ENCODE assay signal across 9 mouse cellular contexts in genomic region chr3:107550409-107551049, GRCm38 (mm10). TPM values are rescaled to one million over a fixed set of nuclear protein-coding genes. Genes with fewer than 3 reads are reported as not detected.
DNase-seq lines count a peak whose midpoint lies in the region; ATAC-seq and TF ChIP-seq lines count a peak whose summit lies in the region.
"Had no signal": no experiment of that assay in that cellular context is flagged by ENCODE, and none has a peak within 500 bp of the region (broad histone marks: within the 10 kb centered on the region; RNA-seq: fewer than 3 reads in every experiment).

No protein-coding gene starts in this region.

- TF ChIP-seq POLR2A in olfactory bulb, adult 2 months (IDR thresholded peaks at IDR 0.05; ENCODE audit: insufficient read depth, low read depth, low read length) = no peak

- H3K9me3 ChIP-seq in limb, embryonic 12.5 days = no peaks in the 10 kb centered on the region

- no peak overlapping the region for H3K9ac ChIP-seq in limb, embryonic 12.5 days (replicated peaks)

- H3K4me1 ChIP-seq in limb, embryonic 12.5 days (replicated peaks) = peaks cover 26% of the 10 kb centered on the region
- H3K4me1 ChIP-seq in olfactory bulb, adult 2 months (ENCODE audit: control insufficient read depth, insufficient read depth, low read length) = peaks cover 14% of the 10 kb centered on the region

- peaks cover 59% of the 10 kb centered on the region for H3K27me3 ChIP-seq in limb, embryonic 12.5 days

- no peak overlapping the region for H3K27ac ChIP-seq in limb, embryonic 12.5 days
- H3K27ac ChIP-seq in olfactory bulb, adult 2 months (ENCODE audit: insufficient read depth, low read depth, low read length) = no peak overlapping the region

- no peaks in the 10 kb centered on the region for H3K36me3 ChIP-seq in limb, embryonic 12.5 days

- H3K4me2 ChIP-seq in limb, embryonic 12.5 days = no peak overlapping the region

- peak; percentile 38 to 73 for DNase-seq in layer of hippocampus, adult 18-20 months (ENCODE audit: low spot score in 2 of 2)
- DNase-seq in layer of hippocampus, adult 9-10 months (ENCODE audit: low spot score) = no peak
- peak; percentile 85 for DNase-seq in NIH3T3 (ENCODE audit: low read depth)
- peak; percentile 74 for DNase-seq in cerebellum, adult 8-10 months
- peak; percentile 64 to 72 for DNase-seq in frontal cortex, postnatal 36 days (ENCODE audit: low spot score in 2 of 2)

- 72% methylated on average over 17 of the region's 17 CpGs for WGBS in limb, embryonic 12.5 days
- 71% methylated on average over 17 of the region's 17 CpGs for WGBS in olfactory bulb, adult 2 months

- TF ChIP-seq CTCF in olfactory bulb, adult 2 months (IDR thresholded peaks at IDR 0.05; ENCODE audit: insufficient read depth, low read depth, low read length) = 0 out of 2 replicates have a peak, but pooled peaks have one; percentile 30

- H3K4me3 ChIP-seq in limb, embryonic 12.5 days (replicated peaks) = no peak overlapping the region
- H3K4me3 ChIP-seq in olfactory bulb, adult 2 months (ENCODE audit: insufficient read depth, low read depth, low read length) = no peak overlapping the region

- ATAC-seq in limb, embryonic 12.5 days (ENCODE audit: insufficient number of reproducible peaks, insufficient read depth, low FRiP score, low TSS enrichment, low read depth) = peak; percentile 34; the same call in 1 of the 2 replicates
- no peak for ATAC-seq in monocyte, adult 5-6 weeks (replicated peaks; ENCODE audit: insufficient number of reproducible peaks, low FRiP score, low TSS enrichment, poor library complexity, severe bottlenecking)

RNA-seq across cellular contexts. Expression of gene Ubl4b, which starts 4.3 kb away (rescaled TPM):
- total RNA-seq in layer of hippocampus, adult 18-20 months (2021) = not detected
- 0.15 and 0.24 TPM in 2 replicates for polyA plus RNA-seq in limb, embryonic 12.5 days (2016; fragmentation: Nextera tagmentation; extraction: Ambion mirVana)
- polyA plus RNA-seq in olfactory bulb, adult 2 months (2012; ENCODE audit: insufficient read depth, insufficient read length, low replicate concordance, missing spikeins) = not detected in 2 replicates
- not detected in 3 replicates for total RNA-seq in monocyte, adult 5-6 weeks (2017)
- total RNA-seq: gastrocnemius, postnatal 4 days had no signal

RNA-seq across cellular contexts. Expression of gene Slc6a17, which starts 32.7 kb away (rescaled TPM):
- 100 to 1,000 TPM; 278 to 282 TPM for total RNA-seq in layer of hippocampus, adult 18-20 months (2021)
- 4.5 and 7.0 TPM in 2 replicates for polyA plus RNA-seq in limb, embryonic 12.5 days (2016; fragmentation: Nextera tagmentation; extraction: Ambion mirVana)
- polyA plus RNA-seq in olfactory bulb, adult 2 months (2012; ENCODE audit: insufficient read depth, insufficient read length, low replicate concordance, missing spikeins) = 351 TPM in 1 of 2 replicates, not detected in the other
- total RNA-seq in monocyte, adult 5-6 weeks (2017) = not detected in 3 replicates

RNA-seq across cellular contexts. Expression of gene Alx3, which starts 44.3 kb away (rescaled TPM):
- under 1 TPM; 0.41 to 0.42 TPM for total RNA-seq in layer of hippocampus, adult 18-20 months (2021)
- 14.5 and 15.1 TPM in 2 replicates for polyA plus RNA-seq in limb, embryonic 12.5 days (2016; fragmentation: Nextera tagmentation; extraction: Ambion mirVana)
- not detected in 2 replicates for polyA plus RNA-seq in olfactory bulb, adult 2 months (2012; ENCODE audit: insufficient read depth, insufficient read length, low replicate concordance, missing spikeins)
- not detected in 3 replicates for total RNA-seq in monocyte, adult 5-6 weeks (2017)
- total RNA-seq: gastrocnemius, postnatal 4 days had no signal

Comparison
In these comparisons a context has a peak if more than half of its experiments do, and no peak if none do; other contexts are left out.
1. RNA of gene Slc6a17, which starts 32.7 kb away (total RNA-seq): 278 to 282 TPM in layer of hippocampus, adult 18-20 months; not detected in monocyte, adult 5-6 weeks; every median in the first group is over 100 times any median in the second.